Mouse (Mus musculus) kidney, postnatal 4 days (tissue): ENCODE results near the gene Foxj3.
A peak's percentile ranks its signal among the peaks of the same experiment; 100 is the strongest.

Source experiments
- DNase-seq, 2 experiments: peaks; one replicate each; pipeline ENCODE4 v3.0.0; 2021; ENCODE audit warnings: mixed read lengths in 2 of 2

The Foxj3 gene

DNA sequence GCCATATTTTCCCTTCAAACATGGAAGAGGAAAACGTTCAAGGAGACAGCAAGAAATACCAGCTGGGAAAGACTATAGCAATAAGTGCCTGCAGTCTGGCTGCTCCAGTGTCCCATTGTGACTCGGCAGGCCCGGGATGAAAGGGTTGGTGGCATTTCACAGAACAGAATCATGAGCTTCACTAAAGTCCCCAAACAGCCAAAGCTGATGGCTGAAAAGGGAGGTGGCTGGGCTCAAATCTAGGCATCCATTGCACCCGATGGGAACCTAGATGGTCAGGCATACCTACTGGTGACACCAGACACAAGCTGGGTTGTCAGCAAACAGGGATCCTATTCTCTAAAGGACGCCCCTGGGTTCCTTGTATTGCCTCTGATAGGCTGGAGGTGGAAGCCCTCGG is 101.1 kb downstream of the Foxj3 start:
- no peak for DNase-seq

DNA sequence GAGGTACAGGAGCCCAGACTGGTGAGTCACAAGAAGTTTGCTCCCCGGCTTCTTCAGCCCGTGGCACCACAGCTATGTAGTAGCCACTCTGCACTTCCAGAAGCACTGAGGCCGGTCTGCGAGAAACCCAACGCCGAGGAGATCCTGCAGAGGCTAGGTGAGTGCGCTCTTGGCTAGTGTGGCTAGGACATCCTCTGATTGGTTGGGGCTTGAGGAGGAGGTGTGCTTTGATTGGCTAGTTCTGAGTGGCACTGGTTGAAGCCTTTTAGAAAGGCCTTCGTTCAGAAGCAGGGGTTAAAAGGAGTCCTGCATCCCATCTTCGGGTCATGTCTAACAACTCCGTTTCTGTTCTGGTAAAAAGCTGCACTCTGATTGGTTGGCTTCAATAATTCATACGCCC is 101.9 kb downstream of the Foxj3 start:
- no peak for DNase-seq

DNA sequence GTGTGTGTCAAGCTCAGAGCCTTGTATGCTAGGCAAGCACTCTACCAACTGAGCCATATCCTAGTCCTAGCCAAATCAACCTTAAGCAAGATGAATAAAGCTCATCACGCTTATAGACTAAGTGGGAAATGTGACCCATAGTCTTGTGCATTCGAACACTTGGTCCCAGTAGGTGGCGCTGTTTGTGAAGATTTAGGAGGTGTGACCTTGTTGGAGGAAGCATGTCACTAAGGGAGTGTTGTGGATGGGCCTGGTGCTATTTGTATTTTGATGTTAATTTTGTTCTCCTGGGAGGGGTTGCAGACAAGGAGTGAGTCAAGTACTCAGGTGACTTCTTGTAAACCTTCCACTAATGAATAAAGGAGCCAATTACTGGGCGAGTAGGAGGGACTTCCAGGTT is 105.9 kb downstream of the Foxj3 start:
- no peak for DNase-seq

DNA sequence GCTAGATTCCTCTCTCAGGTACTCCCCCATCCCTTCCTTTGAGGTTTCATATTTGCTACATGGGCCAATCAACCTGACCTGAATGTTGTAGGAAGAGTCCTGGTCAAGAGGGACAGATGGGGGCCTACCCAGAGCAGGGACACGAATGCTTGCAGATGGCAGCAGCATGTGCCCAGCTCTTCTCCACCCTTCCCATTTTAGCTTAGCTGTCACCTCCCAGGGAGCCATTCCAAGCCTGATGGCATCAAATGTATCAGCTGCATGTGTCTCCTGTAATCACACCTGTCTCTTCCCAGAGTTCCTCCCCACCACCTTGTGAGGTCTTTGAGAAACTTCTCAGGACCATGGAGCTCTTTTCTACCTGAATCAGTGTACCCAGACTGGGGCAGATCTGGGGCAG is 120.2 kb downstream of the Foxj3 start:
- no peak for DNase-seq

DNA sequence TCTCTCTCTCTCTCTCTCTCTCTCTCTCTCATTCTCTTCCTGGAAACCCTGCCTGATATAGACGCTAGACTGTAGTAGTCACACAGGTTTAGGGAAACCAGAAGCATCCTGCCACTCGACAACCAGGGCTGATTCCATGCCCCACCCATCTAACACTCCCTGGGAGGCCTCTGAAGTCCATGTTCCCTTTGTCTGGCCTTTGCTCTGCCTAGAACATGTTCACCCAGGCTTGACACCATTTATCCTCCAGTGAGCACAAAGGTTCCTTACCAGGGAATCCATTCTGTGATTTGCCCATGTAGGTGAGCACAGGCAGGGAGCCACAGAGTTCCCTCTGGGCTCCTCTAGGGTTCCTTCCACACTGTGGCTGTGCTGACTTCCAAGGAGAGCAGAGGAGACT is 121.4 kb downstream of the Foxj3 start:
- DNase-seq: no peak

DNA sequence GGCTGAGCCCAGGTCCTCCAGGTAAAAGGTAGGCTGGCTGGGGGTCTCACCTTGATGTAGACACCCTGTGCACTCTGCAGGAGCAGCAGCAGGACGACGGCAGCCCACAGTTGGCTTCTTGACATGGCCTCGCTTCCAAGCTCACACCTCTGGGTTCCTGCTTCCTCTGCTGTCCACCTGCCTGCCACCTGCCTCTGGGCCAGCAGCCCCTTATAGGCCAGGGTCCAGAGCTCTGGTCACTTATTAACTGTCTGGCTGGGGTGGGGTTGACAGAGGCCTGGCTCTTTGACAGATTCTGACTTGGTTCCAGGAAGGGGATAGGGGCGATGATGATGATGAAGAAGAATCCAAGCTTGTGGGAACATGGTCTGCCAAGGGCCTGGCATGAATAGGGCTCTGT is 121.9 kb downstream of the Foxj3 start, which contains the start of gene Guca2b:
Guca2b (minus strand) TSS at position 224 of the 400 bp plus-strand sequence.
- peak in 1 of 2 experiments; percentile 38 for DNase-seq

DNA sequence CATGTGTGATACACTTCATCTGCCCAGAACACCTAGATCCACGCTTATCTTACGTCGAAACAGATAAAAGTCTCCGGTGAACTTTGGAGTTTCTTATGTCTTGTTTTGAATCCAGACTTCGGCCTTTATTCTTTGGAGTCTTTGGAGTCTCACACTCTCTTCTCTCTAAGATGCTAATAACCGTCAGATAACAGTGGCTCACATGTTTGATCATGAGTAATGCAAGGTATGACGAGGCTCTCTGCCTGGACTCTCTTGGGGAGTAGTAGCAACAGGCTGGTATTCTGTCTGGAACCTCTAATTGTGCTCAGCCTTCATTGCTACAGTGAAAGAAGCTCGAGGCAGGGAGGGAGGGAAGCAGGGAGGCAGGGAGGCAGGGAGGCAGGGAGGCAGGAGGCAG is 123.2 kb downstream of the Foxj3 start:
- no peak for DNase-seq

DNA sequence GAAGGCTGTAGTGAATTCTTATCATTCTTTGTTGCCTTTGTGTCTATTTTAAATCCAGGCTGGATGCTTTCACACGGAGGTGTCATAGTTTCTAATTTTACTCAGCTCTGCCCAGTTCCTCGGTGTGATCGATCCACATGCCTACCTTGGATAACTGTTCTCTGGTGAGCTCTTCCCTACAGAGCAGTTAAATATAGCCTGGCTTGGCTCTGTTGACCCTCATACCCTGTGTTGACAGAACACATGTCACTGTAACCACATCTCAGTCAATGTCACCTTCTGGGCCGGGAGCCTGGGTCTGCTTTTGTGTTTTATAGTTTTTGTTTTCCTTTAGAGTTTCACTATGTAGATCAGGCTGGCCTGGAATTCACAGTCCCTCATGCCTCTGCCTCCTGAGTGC is 125.3 kb downstream of the Foxj3 start:
- DNase-seq: no peak

DNA sequence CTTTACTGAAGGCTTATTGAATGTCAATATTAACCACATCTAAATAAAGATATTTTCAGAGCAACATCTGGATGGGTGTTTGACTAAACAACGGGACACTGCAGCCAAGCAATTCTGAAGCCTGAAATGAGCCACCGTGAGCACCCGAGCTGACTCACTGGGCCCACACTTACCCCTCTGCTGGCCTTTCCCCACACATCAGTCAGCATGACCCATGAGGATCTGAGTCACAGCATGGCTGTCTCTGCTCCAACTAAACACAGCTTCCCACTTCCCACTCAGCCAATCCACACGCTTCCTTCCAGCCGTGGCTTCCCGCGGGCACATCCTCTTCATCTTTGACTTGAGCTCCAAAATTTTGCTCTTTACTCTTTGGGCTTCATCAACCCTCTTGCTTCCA is 126.2 kb downstream of the Foxj3 start:
- no peak for DNase-seq

DNA sequence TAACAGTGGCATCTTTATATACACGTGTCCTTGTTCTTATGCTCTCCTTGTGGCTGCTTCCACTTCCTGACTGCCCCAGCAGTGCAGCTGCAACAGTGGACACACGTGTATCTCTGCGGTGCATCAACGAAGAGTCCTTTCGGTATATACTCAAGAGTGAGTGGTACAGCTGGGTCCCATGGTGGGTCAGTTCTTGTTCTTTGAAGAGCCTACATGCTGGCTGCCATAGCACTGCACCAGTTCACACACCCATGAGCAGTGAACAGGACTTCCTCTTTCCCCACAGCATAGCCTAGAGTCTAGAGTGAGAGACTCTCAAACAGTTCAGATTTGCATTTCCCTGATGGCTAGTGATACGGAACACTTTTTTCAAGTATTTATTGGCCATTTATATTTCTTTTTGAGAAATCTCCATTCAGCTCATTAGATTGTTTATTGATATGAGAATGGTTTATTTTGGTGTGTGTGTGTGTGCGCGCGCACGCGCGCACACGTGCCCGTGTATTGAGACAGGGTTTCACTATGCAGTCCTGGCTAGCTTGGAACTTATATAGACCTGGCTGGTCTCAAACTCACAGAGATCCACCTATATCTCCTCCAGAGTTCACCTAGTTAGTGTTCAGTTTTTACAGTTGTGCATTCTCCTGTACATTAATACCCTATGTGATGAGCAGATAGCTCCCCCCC is 126.7 kb downstream of the Foxj3 start:
- no peak for DNase-seq

DNA sequence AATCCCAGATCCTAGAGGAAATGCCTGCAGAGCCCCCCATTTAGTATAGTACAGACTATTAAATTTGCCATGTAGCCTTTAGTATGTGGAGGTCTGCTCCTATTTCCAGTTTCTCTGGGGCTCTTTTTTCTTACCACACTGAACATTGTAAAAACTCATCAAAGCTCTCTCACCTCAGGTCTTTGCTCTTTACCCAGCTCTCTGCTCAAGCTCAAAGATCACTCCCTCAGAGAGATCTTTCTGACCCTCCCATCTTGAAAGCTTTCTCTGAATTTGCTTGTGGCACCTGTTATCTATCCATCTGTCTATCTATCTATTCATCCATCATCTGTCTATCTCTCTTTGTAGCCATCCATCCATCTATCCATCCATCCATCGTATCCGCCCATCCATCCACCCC is 128.4 kb downstream of the Foxj3 start:
- DNase-seq: no peak

DNA sequence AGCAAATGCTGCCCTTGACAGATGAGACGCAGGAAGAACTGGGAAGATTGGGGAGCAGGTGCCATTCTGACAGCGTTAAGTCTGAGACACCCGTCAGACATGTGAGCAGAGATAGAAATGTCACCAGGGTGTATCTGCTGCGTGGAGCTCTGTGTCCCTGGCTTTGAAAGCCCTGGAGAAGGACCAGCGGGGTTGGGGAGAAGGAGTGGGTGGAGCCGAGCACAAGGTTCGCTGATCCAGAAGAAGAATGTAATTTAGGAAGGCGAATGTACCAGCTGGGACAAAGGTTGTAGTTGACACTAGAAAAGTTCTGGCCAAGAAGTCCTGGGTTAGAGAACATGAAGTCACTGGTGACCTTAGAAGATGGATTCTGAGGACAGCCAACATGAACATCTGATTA is 129.3 kb downstream of the Foxj3 start:
- no peak for DNase-seq

DNA sequence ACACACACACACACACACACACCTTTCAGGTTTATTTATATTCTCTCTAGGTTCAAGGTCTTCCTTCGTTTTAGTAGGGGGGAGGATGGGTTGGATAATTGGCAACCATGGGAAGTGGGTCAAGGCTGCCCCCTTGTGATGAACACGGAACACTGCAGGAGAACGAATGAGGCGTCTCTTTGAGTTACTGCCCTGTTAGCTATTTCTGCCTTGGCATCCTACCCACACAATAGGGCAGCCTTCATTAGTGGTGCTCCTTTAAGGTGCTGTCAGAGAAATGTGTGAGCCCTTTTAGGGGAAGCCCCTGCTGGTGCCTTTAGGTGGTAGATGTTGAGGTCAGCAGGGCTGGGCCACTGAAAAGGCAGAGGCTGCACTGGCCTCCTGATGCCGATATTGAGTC is 130.7 kb downstream of the Foxj3 start:
- peak; percentile 34 to 37 for DNase-seq

DNA sequence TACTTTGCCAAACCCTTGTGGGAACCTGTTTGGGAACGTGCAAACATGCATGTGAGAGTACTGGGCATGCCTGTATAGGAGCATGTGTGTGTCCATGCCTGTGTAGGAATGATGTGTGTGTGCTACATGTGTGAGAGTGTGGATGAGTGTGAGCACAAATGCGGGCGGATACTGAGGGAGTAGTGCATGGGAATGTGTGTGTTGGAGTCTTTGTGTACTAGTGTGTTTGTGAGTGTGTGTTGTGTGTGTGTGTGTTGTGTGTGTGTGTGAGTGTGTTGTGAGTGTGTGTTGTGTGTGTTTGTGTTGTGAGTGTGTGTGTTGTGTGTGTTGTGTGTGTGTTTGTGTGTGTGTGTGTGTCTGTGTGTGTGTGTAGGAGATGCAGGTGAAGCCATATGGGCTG is 131.4 kb downstream of the Foxj3 start:
- no peak for DNase-seq

DNA sequence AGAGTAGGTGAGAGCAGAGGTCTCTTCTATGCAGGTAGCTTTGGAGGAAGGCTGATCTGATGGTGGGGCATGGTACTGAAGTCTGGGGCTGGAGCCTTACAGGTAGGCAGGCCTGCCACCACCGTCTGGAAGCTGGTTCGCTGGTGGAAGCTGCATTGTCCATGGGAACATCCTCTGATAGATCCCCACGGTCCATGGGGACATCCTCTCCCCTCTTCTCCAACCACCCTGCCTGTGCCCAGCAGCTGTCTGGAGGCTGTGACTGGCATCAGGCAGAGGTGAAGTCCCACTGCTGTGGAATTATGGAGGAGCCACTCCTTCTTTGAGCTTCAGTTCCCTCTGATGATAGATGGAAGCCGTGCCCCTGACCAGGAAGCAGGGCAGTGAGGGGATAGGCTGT is 131.8 kb downstream of the Foxj3 start:
- DNase-seq: no peak

DNA sequence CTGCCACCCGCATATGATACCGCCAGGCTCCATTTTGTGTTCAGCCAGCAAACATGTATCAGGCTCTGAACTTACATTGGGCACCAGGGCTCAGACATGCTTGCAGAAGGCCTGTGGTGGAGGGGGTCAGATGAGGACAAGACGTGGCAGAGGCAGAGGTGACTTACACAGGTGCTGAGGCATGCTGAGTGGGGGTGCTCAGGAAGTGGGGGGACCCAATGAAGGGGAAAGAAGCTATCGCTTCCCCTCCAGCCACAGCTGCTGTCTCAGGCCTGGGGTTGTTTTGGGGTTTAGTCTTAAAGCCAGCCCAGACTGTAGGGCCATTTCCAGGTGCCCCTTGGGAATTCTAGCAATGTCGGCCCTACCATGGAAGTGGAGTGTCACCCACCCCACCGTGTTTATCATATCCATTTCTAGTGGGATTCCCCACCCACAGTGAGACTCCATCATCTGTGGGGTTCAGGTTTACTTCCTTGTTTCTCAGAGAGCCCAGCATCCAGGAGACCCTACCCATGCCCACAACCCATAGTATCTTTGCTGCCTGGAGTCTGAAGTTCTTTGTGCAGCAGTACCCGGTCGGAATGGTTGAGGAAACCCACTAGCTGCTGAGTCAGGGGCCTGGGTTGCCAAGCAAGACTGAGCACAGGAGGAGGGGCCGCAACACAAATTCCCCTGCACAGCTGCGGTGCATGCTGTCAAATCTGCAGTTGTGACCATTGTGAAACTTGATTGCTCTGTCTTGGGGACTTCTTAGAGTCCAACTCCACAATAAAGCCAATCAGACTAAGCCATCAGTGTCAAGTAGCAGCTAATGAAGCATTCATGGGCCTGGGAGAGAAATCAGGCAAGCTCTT is 132.8 kb downstream of the Foxj3 start:
- DNase-seq: peak in 1 of 2 experiments; percentile 39

DNA sequence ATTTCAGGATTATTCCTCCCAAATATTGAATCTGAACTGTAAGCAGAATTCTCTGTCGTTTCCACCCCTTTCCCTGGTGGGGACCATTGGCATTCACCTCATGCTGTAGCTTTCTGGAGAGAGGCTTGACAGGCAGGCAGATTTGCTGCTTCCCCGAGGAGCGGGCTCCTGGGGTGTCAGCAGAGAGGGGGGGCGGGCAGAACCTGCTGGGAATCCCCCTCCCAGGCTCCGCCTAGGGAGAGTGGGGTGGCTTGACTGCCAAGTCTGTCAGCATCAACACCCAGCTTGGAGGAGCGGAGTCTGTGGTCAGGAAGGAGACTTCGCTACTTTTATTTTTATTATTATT is 133.4 kb downstream of the Foxj3 start:
- DNase-seq: no peak

DNA sequence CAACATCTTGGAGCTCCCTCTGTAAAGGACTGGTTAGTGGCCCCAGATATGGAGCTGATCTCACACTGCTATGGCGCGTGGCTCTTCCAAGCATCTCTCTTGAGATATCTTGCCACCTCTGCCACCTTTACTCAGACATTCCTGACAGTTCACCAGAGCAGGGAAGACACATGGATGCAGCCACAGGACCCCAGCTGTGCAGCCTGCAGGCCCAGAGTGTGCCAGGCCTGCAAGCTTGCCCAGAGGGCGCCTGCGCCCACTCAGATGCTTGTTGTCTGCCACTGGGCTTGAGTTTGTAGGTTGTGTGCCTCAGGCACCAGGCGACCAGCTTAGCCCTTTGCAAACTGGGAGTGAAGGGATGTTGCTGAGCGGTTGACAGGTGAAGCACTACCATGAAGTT is 133.9 kb downstream of the Foxj3 start:
- DNase-seq: no peak

DNA sequence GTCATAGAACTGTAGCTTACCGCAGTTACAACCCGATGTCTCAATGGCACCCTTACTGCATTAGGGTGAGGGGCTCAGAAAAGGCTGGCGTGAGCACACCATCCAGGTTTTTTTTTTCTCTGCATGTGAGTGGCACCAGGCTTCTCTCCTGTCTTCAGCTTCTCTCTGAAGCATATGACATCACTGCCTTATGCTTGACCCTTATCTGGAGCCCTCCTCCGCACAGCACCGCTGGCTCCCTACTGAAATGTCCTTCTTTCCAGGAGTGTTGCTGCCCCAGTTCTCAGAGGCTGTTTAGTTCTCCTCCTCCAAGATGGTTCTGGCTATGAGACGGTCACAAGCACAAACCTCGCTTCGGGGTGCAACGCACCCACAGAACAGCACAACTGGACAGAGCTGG is 134.4 kb downstream of the Foxj3 start:
- no peak for DNase-seq

DNA sequence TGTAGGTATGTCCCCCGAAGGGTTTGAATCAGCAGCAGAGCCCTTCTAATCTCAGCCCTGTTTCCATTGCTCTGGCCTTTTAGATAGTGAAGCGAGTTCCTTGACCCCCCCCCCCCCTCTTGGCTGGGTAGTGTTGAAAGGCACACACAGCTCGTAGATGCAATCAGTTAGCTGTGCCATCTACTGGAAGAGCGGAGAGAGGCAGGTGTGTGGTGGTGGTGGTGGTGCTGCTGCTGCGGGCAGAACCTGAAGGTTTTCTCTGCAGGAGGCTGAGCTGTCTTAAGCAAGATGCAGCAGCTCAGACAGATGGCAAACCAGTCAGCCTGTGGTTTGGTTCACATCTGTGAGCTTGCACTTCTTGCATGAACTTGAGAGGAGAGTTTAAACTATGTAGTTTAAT is 135.9 kb downstream of the Foxj3 start:
- DNase-seq: no peak
